Mouse (Mus musculus): ENCODE data around the gene Slc35b1.

DNA sequence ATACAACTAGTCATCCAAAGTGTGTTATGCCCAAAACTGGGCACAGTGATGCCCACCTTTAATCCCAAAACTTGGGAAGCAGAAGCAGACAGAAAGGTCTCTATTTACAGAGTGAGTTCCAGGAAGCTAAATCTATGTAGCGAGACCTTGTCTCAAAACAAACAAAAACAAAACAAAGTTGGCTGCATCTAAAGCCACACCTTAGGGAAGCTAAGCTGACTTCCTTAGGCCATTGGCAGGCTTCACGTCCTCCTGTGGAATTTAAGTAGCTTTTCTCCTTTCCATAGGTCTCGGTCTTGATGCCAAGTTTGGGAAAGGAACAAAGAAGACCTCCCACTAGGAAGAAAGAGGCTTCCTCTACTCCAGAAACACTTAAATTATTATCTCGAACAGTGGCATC, 6.7 kb downstream of the Slc35b1 start:
- no peak for TF ChIP-seq POLR2A (IDR thresholded peaks at IDR 0.05; ENCODE audit: low read depth, low read length)
- TF ChIP-seq CTCF (conservative IDR thresholded peaks at IDR 0.05; ENCODE audit: insufficient read depth, insufficient read length, low read depth, low read length), result no peak
